Mouse (Mus musculus) heart, embryonic 11.5 days (tissue): ENCODE measurements around the gene Tmem52. TPM values are rescaled to one million over a fixed set of nuclear protein-coding genes. Genes with fewer than 3 reads are reported as not detected.

Experiments used
- ATAC-seq: fragments of 200-750 bp; cut with Nextera tagmentation; replicated peaks from 2 replicates; pipeline ENCODE4 v1.8.0; 2017; ENCODE audit warnings: moderate library complexity; ENCODE audit not compliant: insufficient number of reproducible peaks, low FRiP score, low TSS enrichment
- H3K27ac ChIP-seq: fragments of 300-500 bp; sonication (generic); 2 replicates; pipeline ENCODE4 v1.5.1; 2014; ENCODE audit warnings: mild to moderate bottlenecking, low read depth, low read length
- H3K27me3 ChIP-seq: fragments of 300-500 bp; sonication (generic); 2 replicates; pipeline ENCODE4 v1.6.1; 2014; ENCODE audit warnings: mild to moderate bottlenecking, low read length, mixed read lengths; ENCODE audit not compliant: control insufficient read depth, insufficient read depth
- H3K36me3 ChIP-seq: fragments of 300-500 bp; sonication (generic); 2 replicates; pipeline ENCODE4 v1.6.1; 2014; ENCODE audit warnings: mild to moderate bottlenecking, low read length, moderate library complexity, mixed read lengths; ENCODE audit not compliant: control insufficient read depth, insufficient read depth
- H3K4me1 ChIP-seq: fragments of 300-500 bp; sonication (generic); 2 replicates; pipeline ENCODE4 v1.6.1; 2014; ENCODE audit warnings: low read length; ENCODE audit not compliant: control insufficient read depth, insufficient read depth
- H3K4me2 ChIP-seq: fragments of 300-500 bp; sonication (generic); 2 replicates; pipeline ENCODE4 v1.6.1; 2014; ENCODE audit warnings: mild to moderate bottlenecking, moderate library complexity
- H3K4me3 ChIP-seq: fragments of 300-500 bp; sonication (generic); 2 replicates; pipeline ENCODE4 v1.5.1; 2014; ENCODE audit warnings: low read depth, low read length
- H3K9ac ChIP-seq: fragments of 300-500 bp; sonication (generic); 2 replicates; pipeline ENCODE4 v1.6.1; 2014; ENCODE audit warnings: mild to moderate bottlenecking, low read depth, low read length, moderate library complexity
- H3K9me3 ChIP-seq: fragments of 300-500 bp; sonication (generic); replicated peaks from 2 replicates; pipeline ENCODE4 v1.6.1; 2016; ENCODE audit warnings: low read length; ENCODE audit not compliant: control insufficient read depth
- WGBS: fragments of 180-500 bp; shearing (Covaris S2); extraction: QIAGEN DNeasy Blood & Tissue Kit; methylation state at CpG from one replicate; pipeline ENCODE4 v1.1.7; 2014; ENCODE audit not compliant: insufficient replicate concordance; 5-methylcytosine and 5-hydroxymethylcytosine counted together
- polyA plus RNA-seq: library from polyadenylated mRNA; unstranded; fragments of >200 nt; fragmentation: Nextera tagmentation; extraction: Ambion mirVana; gene quantifications from 2 replicates; pipeline ENCODE4 v1.2.1, GENCODE M21; 2014

The Tmem52 gene
- polyA plus RNA-seq, 1 experiment from 2014 or later: not detected

GRCm38 (mm10) chr4:155490456-155490855 lies 21.5 kb downstream of the Tmem52 start:
- 40% methylated on average over 5 of the region's 5 CpGs for WGBS
- peak overlapping the region; percentile 71 for H3K4me3 ChIP-seq
- H3K27me3 ChIP-seq: no peaks in the 10 kb centered on the region
- H3K9ac ChIP-seq: peak overlapping the region; percentile 99
- no peaks in the 10 kb centered on the region for H3K9me3 ChIP-seq
- no peaks in the 10 kb centered on the region for H3K36me3 ChIP-seq
- H3K4me1 ChIP-seq: peaks cover 45% of the 10 kb centered on the region
- ATAC-seq: no peak
- peak overlapping the region; percentile 91; the same call in 1 of the 2 replicates for H3K27ac ChIP-seq
- peak overlapping the region; percentile 81 for H3K4me2 ChIP-seq

- Histone ChIP-seq H3K36me3 (no peaks in the 10 kb centered on the region), H3K4me1 (peaks cover 45% of the 10 kb centered on the region), H3K4me2 (peak within 1 kb of the TSS; percentile 81), H3K9me3 (no peaks in the 10 kb centered on the region), H3K27ac (peak within 1 kb of the TSS; percentile 91), H3K9ac (peak within 1 kb of the TSS; percentile 99), H3K27me3 (no peaks in the 10 kb centered on the region), H3K4me3 (peak within 1 kb of the TSS; percentile 71)
- ATAC-seq: peak; percentile 80
- WGBS: under 1% methylated on average over 42 of the region's 60 CpGs
These were observed 22.1 kb downstream of the Tmem52 start, which contains the start of gene Gnb1 for GRCm38 (mm10) chr4:155490990-155491504. Gnb1 (plus strand) TSS chr4:155491361.

GRCm38 (mm10) chr4:155491529-155492130 lies 22.7 kb downstream of the Tmem52 start:
- no peaks in the 10 kb centered on the region for H3K9me3 ChIP-seq
- peak overlapping the region; percentile 81 for H3K4me2 ChIP-seq
- H3K27me3 ChIP-seq: no peaks in the 10 kb centered on the region
- H3K36me3 ChIP-seq: no peaks in the 10 kb centered on the region
- under 1% methylated on average over 52 of the region's 54 CpGs for WGBS
- H3K4me1 ChIP-seq: peaks cover 44% of the 10 kb centered on the region
- peak; percentile 43 for ATAC-seq
- peak overlapping the region; percentile 99 for H3K9ac ChIP-seq
- H3K27ac ChIP-seq: peak overlapping the region; percentile 91
- peak overlapping the region; percentile 71 for H3K4me3 ChIP-seq

- Histone ChIP-seq H3K27ac (peak overlapping the region; percentile 91), H3K36me3 (no peaks in the 10 kb centered on the region), H3K4me3 (peak overlapping the region; percentile 71), H3K27me3 (no peaks in the 10 kb centered on the region), H3K9ac (peak overlapping the region; percentile 99), H3K4me1 (peaks cover 42% of the 10 kb centered on the region), H3K4me2 (peak overlapping the region; percentile 81), H3K9me3 (no peaks in the 10 kb centered on the region)
- under 1% methylated on average over 43 of the region's 51 CpGs for WGBS
- ATAC-seq: no peak
These were observed 23.3 kb downstream of the Tmem52 start for GRCm38 (mm10) chr4:155492131-155492633.

GRCm38 (mm10) chr4:155494891-155495290 lies 26.0 kb downstream of the Tmem52 start:
- no peaks in the 10 kb centered on the region for H3K27me3 ChIP-seq
- no peak overlapping the region for H3K9ac ChIP-seq
- H3K9me3 ChIP-seq: no peaks in the 10 kb centered on the region
- H3K4me1 ChIP-seq: peaks cover 19% of the 10 kb centered on the region
- no peak for ATAC-seq
- H3K4me3 ChIP-seq: no peak overlapping the region
- no peak overlapping the region for H3K27ac ChIP-seq
- 71% methylated on average over 4 of the region's 4 CpGs for WGBS
- no peak overlapping the region for H3K4me2 ChIP-seq
- no peaks in the 10 kb centered on the region for H3K36me3 ChIP-seq

- no peak for ATAC-seq
- Histone ChIP-seq H3K9ac (no peak overlapping the region), H3K9me3 (no peaks in the 10 kb centered on the region), H3K4me2 (no peak overlapping the region), H3K4me1 (peaks cover 12% of the 10 kb centered on the region), H3K36me3 (no peaks in the 10 kb centered on the region), H3K27ac (no peak overlapping the region), H3K27me3 (no peaks in the 10 kb centered on the region), H3K4me3 (no peak overlapping the region)
- WGBS: 77% methylated on average over 3 of the region's 3 CpGs
These were observed 29.0 kb downstream of the Tmem52 start for GRCm38 (mm10) chr4:155497963-155498362.

GRCm38 (mm10) chr4:155501126-155501525 lies 32.2 kb downstream of the Tmem52 start:
- no peak overlapping the region for H3K4me2 ChIP-seq
- peaks cover 9% of the 10 kb centered on the region for H3K4me1 ChIP-seq
- H3K9me3 ChIP-seq: no peaks in the 10 kb centered on the region
- WGBS: 62% methylated on average over 2 of the region's 2 CpGs
- H3K4me3 ChIP-seq: no peak overlapping the region
- no peaks in the 10 kb centered on the region for H3K27me3 ChIP-seq
- H3K9ac ChIP-seq: no peak overlapping the region
- H3K36me3 ChIP-seq: no peaks in the 10 kb centered on the region
- no peak overlapping the region for H3K27ac ChIP-seq
- no peak for ATAC-seq

GRCm38 (mm10) chr4:155505067-155505466 lies 36.2 kb downstream of the Tmem52 start:
- WGBS: 73% methylated on average over 8 of the region's 8 CpGs
- Histone ChIP-seq H3K4me2 (no peak overlapping the region), H3K27me3 (no peaks in the 10 kb centered on the region), H3K4me3 (no peak overlapping the region), H3K36me3 (no peaks in the 10 kb centered on the region), H3K27ac (no peak overlapping the region), H3K9me3 (no peaks in the 10 kb centered on the region), H3K4me1 (peaks cover 9% of the 10 kb centered on the region), H3K9ac (no peak overlapping the region)
- ATAC-seq: no peak
